In genomic region chr12:28896577-28896976, GRCm38 (mm10) we compare ENCODE assay signal across 22 mouse cellular contexts.
DNase-seq lines count a peak whose midpoint lies in the region; ATAC-seq and TF ChIP-seq lines count a peak whose summit lies in the region.
"Had no signal": no experiment of that assay in that cellular context is flagged by ENCODE, and none has a peak within 500 bp of the region (broad histone marks: within the 10 kb centered on the region; RNA-seq: fewer than 3 reads in every experiment).

No protein-coding gene starts in this region.

- H3K4me3 ChIP-seq in forebrain, postnatal 0 days (ENCODE audit: low read depth, low read length): no peak overlapping the region
- H3K4me3 ChIP-seq in forebrain, embryonic 15.5 days: no peak overlapping the region
- H3K4me3 ChIP-seq in layer of hippocampus, adult 2 months: no peak overlapping the region
- H3K4me3 ChIP-seq in midbrain, embryonic 11.5 days (ENCODE audit: low read depth, low read length): no peak overlapping the region
- H3K4me3 ChIP-seq in midbrain, embryonic 10.5 days: no peak overlapping the region
- H3K4me3 ChIP-seq: embryonic facial prominence, embryonic 10.5 days; hindbrain, embryonic 13.5 days had no signal

- no peaks in the 10 kb centered on the region for H3K36me3 ChIP-seq in forebrain, postnatal 0 days (ENCODE audit: insufficient read depth)
- H3K36me3 ChIP-seq in forebrain, embryonic 15.5 days: no peaks in the 10 kb centered on the region
- no peaks in the 10 kb centered on the region for H3K36me3 ChIP-seq in midbrain, embryonic 11.5 days (ENCODE audit: control insufficient read depth, insufficient read depth, low read length)
- no peaks in the 10 kb centered on the region for H3K36me3 ChIP-seq in midbrain, embryonic 10.5 days
- H3K36me3 ChIP-seq: embryonic facial prominence, embryonic 10.5 days; hindbrain, embryonic 13.5 days had no signal

- no peak for DNase-seq in forebrain, postnatal 0 days
- no peak for DNase-seq in layer of hippocampus, adult 2 months (ENCODE audit: low spot score in 2 of 2)
- no peak for DNase-seq in layer of hippocampus, adult 8-10 months (ENCODE audit: low spot score in 2 of 2)
- DNase-seq in midbrain, embryonic 11.5 days (ENCODE audit: low spot score, missing footprints): peak; percentile 17
- no peak for DNase-seq in midbrain, embryonic 10.5 days (ENCODE audit: low spot score)
- DNase-seq in telencephalon, adult 2 months (ENCODE audit: low read depth, low spot score): peak; percentile 64
- no peak for DNase-seq in lung, postnatal 36 days
- DNase-seq: adrenal gland, postnatal 14 days; cerebellum, adult 18-20 months; cerebellum, adult 9-11 months; cerebellum, postnatal 36 days; gastrocnemius, postnatal 36 days; heart, adult 11 months; heart, postnatal 10 days; heart, postnatal 4 days had no signal

- 80% methylated on average over 3 of the region's 3 CpGs for WGBS in forebrain, postnatal 0 days
- WGBS in forebrain, embryonic 15.5 days: 84% methylated on average over 3 of the region's 3 CpGs
- 88% methylated on average over 3 of the region's 3 CpGs for WGBS in midbrain, embryonic 11.5 days
- WGBS in midbrain, embryonic 10.5 days: 89% methylated on average over 3 of the region's 3 CpGs

- ATAC-seq in forebrain, postnatal 0 days: peak; percentile 53; the same call in 1 of the 2 replicates
- ATAC-seq in forebrain, embryonic 15.5 days (replicated peaks): no peak
- no peak for ATAC-seq in midbrain, embryonic 11.5 days (ENCODE audit: low FRiP score)
- ATAC-seq: activated CD4-positive, CD25-positive, alpha-beta regulatory T cell, adult 4 months; forebrain, embryonic 14.5 days; Patski had no signal

- 0 out of 2 replicates have a peak, but pooled peaks cover 3% of the 10 kb centered on the region for H3K4me1 ChIP-seq in forebrain, postnatal 0 days (ENCODE audit: insufficient read depth)
- H3K4me1 ChIP-seq in forebrain, embryonic 15.5 days: no peaks in the 10 kb centered on the region
- H3K4me1 ChIP-seq in midbrain, embryonic 11.5 days (ENCODE audit: control insufficient read depth, insufficient read depth, low read length): 0 out of 2 replicates have a peak, but pooled peaks cover 2% of the 10 kb centered on the region
- peaks cover 13% of the 10 kb centered on the region for H3K4me1 ChIP-seq in midbrain, embryonic 10.5 days

- no peaks in the 10 kb centered on the region for H3K27me3 ChIP-seq in forebrain, postnatal 0 days (ENCODE audit: insufficient read depth, low read length)
- H3K27me3 ChIP-seq in forebrain, embryonic 15.5 days: no peaks in the 10 kb centered on the region
- H3K27me3 ChIP-seq in midbrain, embryonic 11.5 days (ENCODE audit: control insufficient read depth, insufficient read depth, low read length): no peaks in the 10 kb centered on the region
- H3K27me3 ChIP-seq in midbrain, embryonic 10.5 days (ENCODE audit: low read depth, poor library complexity, severe bottlenecking): no peaks in the 10 kb centered on the region
- H3K27me3 ChIP-seq: CH12.LX; hindbrain, embryonic 13.5 days; Patski had no signal

- no peak overlapping the region for H3K4me2 ChIP-seq in forebrain, postnatal 0 days (ENCODE audit: low read depth)
- no peak overlapping the region for H3K4me2 ChIP-seq in forebrain, embryonic 15.5 days (replicated peaks)
- no peak overlapping the region for H3K4me2 ChIP-seq in midbrain, embryonic 11.5 days
- H3K4me2 ChIP-seq: hindbrain, embryonic 13.5 days had no signal

- no peak for TF ChIP-seq CTCF in forebrain, postnatal 0 days (IDR thresholded peaks at IDR 0.05; ENCODE audit: low read depth)
- TF ChIP-seq CTCF in layer of hippocampus, adult 2 months (conservative IDR thresholded peaks at IDR 0.05): no peak

- no peak overlapping the region for H3K9ac ChIP-seq in forebrain, postnatal 0 days
- H3K9ac ChIP-seq in forebrain, embryonic 15.5 days (replicated peaks): no peak overlapping the region
- H3K9ac ChIP-seq in midbrain, embryonic 11.5 days (ENCODE audit: low read length): no peak overlapping the region
- H3K9ac ChIP-seq: hindbrain, embryonic 13.5 days had no signal

- H3K9me3 ChIP-seq in forebrain, postnatal 0 days (ENCODE audit: low read length): no peaks in the 10 kb centered on the region
- no peaks in the 10 kb centered on the region for H3K9me3 ChIP-seq in forebrain, embryonic 15.5 days
- no peaks in the 10 kb centered on the region for H3K9me3 ChIP-seq in midbrain, embryonic 11.5 days (ENCODE audit: control insufficient read depth, low read length)
- 0 out of 2 replicates have a peak, but pooled peaks cover 3% of the 10 kb centered on the region for H3K9me3 ChIP-seq in midbrain, embryonic 10.5 days (replicated peaks)
- H3K9me3 ChIP-seq: embryonic facial prominence, embryonic 10.5 days; hindbrain, embryonic 13.5 days had no signal

- H3K27ac ChIP-seq in forebrain, postnatal 0 days (ENCODE audit: low read depth, low read length): no peak overlapping the region
- no peak overlapping the region for H3K27ac ChIP-seq in forebrain, embryonic 15.5 days (replicated peaks)
- peak overlapping the region; percentile 60; the same call in 1 of the 2 replicates for H3K27ac ChIP-seq in layer of hippocampus, adult 2 months
- no peak overlapping the region for H3K27ac ChIP-seq in midbrain, embryonic 11.5 days (ENCODE audit: low read depth, low read length)
- H3K27ac ChIP-seq in midbrain, embryonic 10.5 days (replicated peaks): no peak overlapping the region
- H3K27ac ChIP-seq: embryonic facial prominence, embryonic 10.5 days; hindbrain, embryonic 13.5 days had no signal

Comparison
In these comparisons a context has a peak if more than half of its experiments do, and no peak if none do; other contexts are left out.
1. DNase-seq: peak in midbrain, embryonic 11.5 days (single experiment) and telencephalon, adult 2 months (single experiment); none in forebrain, postnatal 0 days (single experiment), layer of hippocampus, adult 2 months (0 of 2), layer of hippocampus, adult 8-10 months (0 of 2), midbrain, embryonic 10.5 days (single experiment) and lung, postnatal 36 days (single experiment).